Comparison of ENCODE assay signal across 8 mouse cellular contexts in the genomic region with DNA sequence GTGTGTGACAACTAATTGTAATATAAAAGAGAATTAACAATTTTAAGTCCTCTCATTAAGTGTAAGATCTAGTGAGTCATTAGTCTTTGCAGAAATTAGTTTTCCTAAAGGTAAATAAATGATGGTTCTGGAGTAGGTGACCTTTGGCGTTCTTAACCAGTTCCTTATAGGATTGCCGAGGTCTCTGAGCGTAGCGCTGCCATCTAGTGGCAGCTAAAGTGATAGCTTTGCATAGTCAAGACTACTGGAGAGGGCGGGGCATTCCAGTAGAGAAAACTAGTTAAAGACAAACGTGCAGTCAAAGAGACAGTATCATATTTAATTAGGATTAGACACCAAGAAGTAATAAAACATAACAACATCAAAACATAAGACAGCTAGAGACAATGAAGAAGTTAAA.
A peak's percentile ranks its signal among the peaks of the same experiment; 100 is the strongest.
DNase-seq lines count a peak whose midpoint lies in the region; ATAC-seq and TF ChIP-seq lines count a peak whose summit lies in the region.

No protein-coding gene starts in this region.

- peak; percentile 41 for DNase-seq in urinary bladder, postnatal 14 days (ENCODE audit: low spot score)
- no peak for DNase-seq in urinary bladder, postnatal 10 days (ENCODE audit: low spot score)
- peak; percentile 36 for DNase-seq in cerebellum, adult 11 months
- DNase-seq in kidney, postnatal 0 days (ENCODE audit: low spot score), result peak; percentile 80
- peak; percentile 82 for DNase-seq in lung, embryonic 14.5 days
- peak; percentile 81 for DNase-seq in retina, postnatal 1 day
- DNase-seq in yolk sac, embryonic 10.5 days (ENCODE audit: low spot score), result no peak

- H3K27me3 ChIP-seq in forebrain, embryonic 16.5 days (replicated peaks; ENCODE audit: control insufficient read depth, insufficient read depth, low read length), result no peaks in the 10 kb centered on the region
- no peaks in the 10 kb centered on the region for H3K27me3 ChIP-seq in kidney, postnatal 0 days (ENCODE audit: insufficient read depth, low read length)
- H3K27me3 ChIP-seq in lung, embryonic 14.5 days (ENCODE audit: insufficient read depth, low read length), result no peaks in the 10 kb centered on the region

- no peaks in the 10 kb centered on the region for H3K36me3 ChIP-seq in forebrain, embryonic 16.5 days (ENCODE audit: control insufficient read depth, insufficient read depth)
- no peaks in the 10 kb centered on the region for H3K36me3 ChIP-seq in kidney, postnatal 0 days (ENCODE audit: insufficient read depth, low read length)
- H3K36me3 ChIP-seq in lung, embryonic 14.5 days (ENCODE audit: insufficient read depth), result no peaks in the 10 kb centered on the region

- 6% methylated on average over 6 of the region's 6 CpGs for WGBS in forebrain, embryonic 16.5 days
- 4% methylated on average over 6 of the region's 6 CpGs for WGBS in kidney, postnatal 0 days
- WGBS in lung, embryonic 14.5 days, result 6% methylated on average over 6 of the region's 6 CpGs

- H3K9ac ChIP-seq in forebrain, embryonic 16.5 days (replicated peaks; ENCODE audit: low read depth, low read length), result no peak overlapping the region
- no peak overlapping the region for H3K9ac ChIP-seq in kidney, postnatal 0 days (ENCODE audit: low read depth, low read length)
- H3K9ac ChIP-seq in lung, embryonic 14.5 days, result no peak overlapping the region

- H3K4me3 ChIP-seq in forebrain, embryonic 16.5 days (replicated peaks; ENCODE audit: low read length), result no peak overlapping the region
- H3K4me3 ChIP-seq in kidney, postnatal 0 days (replicated peaks; ENCODE audit: low read depth, low read length), result no peak overlapping the region
- H3K4me3 ChIP-seq in lung, embryonic 14.5 days (ENCODE audit: low read depth, low read length), result no peak overlapping the region

- peak; percentile 78 for TF ChIP-seq CTCF in kidney, postnatal 0 days (IDR thresholded peaks at IDR 0.05; ENCODE audit: low read depth)
- TF ChIP-seq CTCF in lung, embryonic 14.5 days (IDR thresholded peaks at IDR 0.05; ENCODE audit: low read depth), result peak; percentile 63

- ATAC-seq in forebrain, embryonic 16.5 days, result peak; percentile 92
- peak; percentile 78 for ATAC-seq in kidney, postnatal 0 days (replicated peaks; ENCODE audit: low FRiP score, low read depth)
- peak; percentile 74; the same call in 1 of the 2 replicates for ATAC-seq in lung, embryonic 14.5 days (ENCODE audit: insufficient read depth)

- no peak overlapping the region for H3K4me2 ChIP-seq in forebrain, embryonic 16.5 days (ENCODE audit: low read length)
- H3K4me2 ChIP-seq in kidney, postnatal 0 days (ENCODE audit: low read length), result no peak overlapping the region
- no peak overlapping the region for H3K4me2 ChIP-seq in lung, embryonic 14.5 days

- no peak overlapping the region for H3K27ac ChIP-seq in forebrain, embryonic 16.5 days (ENCODE audit: low read length)
- H3K27ac ChIP-seq in kidney, postnatal 0 days, result no peak overlapping the region
- no peak overlapping the region for H3K27ac ChIP-seq in lung, embryonic 14.5 days (ENCODE audit: low read depth)

- H3K4me1 ChIP-seq in forebrain, embryonic 16.5 days (replicated peaks; ENCODE audit: control insufficient read depth, insufficient read depth, low read length), result no peaks in the 10 kb centered on the region
- H3K4me1 ChIP-seq in kidney, postnatal 0 days (replicated peaks; ENCODE audit: insufficient read depth, low read length), result no peaks in the 10 kb centered on the region
- H3K4me1 ChIP-seq in lung, embryonic 14.5 days (ENCODE audit: insufficient read depth), result no peaks in the 10 kb centered on the region

- H3K9me3 ChIP-seq in forebrain, embryonic 16.5 days (ENCODE audit: control insufficient read depth, low read length), result no peaks in the 10 kb centered on the region
- no peaks in the 10 kb centered on the region for H3K9me3 ChIP-seq in kidney, postnatal 0 days (replicated peaks; ENCODE audit: low read length)
- no peaks in the 10 kb centered on the region for H3K9me3 ChIP-seq in lung, embryonic 14.5 days (ENCODE audit: low read depth, low read length)

Comparison
In these comparisons a context has a peak if more than half of its experiments do, and no peak if none do; other contexts are left out.
1. DNase-seq: peak in urinary bladder, postnatal 14 days (single experiment), cerebellum, adult 11 months (single experiment), kidney, postnatal 0 days (single experiment), lung, embryonic 14.5 days (single experiment) and retina, postnatal 1 day (single experiment); none in urinary bladder, postnatal 10 days (single experiment) and yolk sac, embryonic 10.5 days (single experiment).
2. Peak in every context shown above with its lines, with median percentiles within 50 percentile points of each other: ATAC-seq.